Mouse (Mus musculus) kidney, postnatal 4 days (tissue): Measurements from ENCODE around the gene Ednra.

Experiments
- DNase-seq, 2 experiments: peaks; one replicate each; pipeline ENCODE4 v3.0.0; 2021; ENCODE audit warnings: mixed read lengths in 2 of 2

Gene Ednra

GRCm38 (mm10) chr8:77724046-77724930, at the start of gene Ednra:
Gene Ednra (minus strand): TSS chr8:77724464.
- DNase-seq: peak; percentile 80 to 86

- DNase-seq: no peak
These were observed 49.6 kb upstream of the Ednra start for GRCm38 (mm10) chr8:77773831-77774230.

GRCm38 (mm10) chr8:77773256-77773655, 49.0 kb upstream of the Ednra start:
- no peak for DNase-seq

- peak; percentile 39 to 47 for DNase-seq
These were observed 48.1 kb upstream of the Ednra start for GRCm38 (mm10) chr8:77772210-77772886.

- DNase-seq: no peak
These were observed 46.7 kb upstream of the Ednra start for GRCm38 (mm10) chr8:77770966-77771365.

GRCm38 (mm10) chr8:77768916-77769315, 44.7 kb upstream of the Ednra start:
- DNase-seq: no peak

- DNase-seq: peak; percentile 25 to 52
These were observed 40.0 kb upstream of the Ednra start for GRCm38 (mm10) chr8:77764253-77764652.

GRCm38 (mm10) chr8:77762967-77763366, 38.7 kb upstream of the Ednra start:
- no peak for DNase-seq

- DNase-seq: no peak
These were observed 31.2 kb upstream of the Ednra start for GRCm38 (mm10) chr8:77755441-77755840.

GRCm38 (mm10) chr8:77753796-77754195, 29.5 kb upstream of the Ednra start:
- no peak for DNase-seq

GRCm38 (mm10) chr8:77752041-77752440, 27.8 kb upstream of the Ednra start:
- DNase-seq: no peak

GRCm38 (mm10) chr8:77750407-77750806, 26.1 kb upstream of the Ednra start:
- DNase-seq: no peak

- DNase-seq: no peak
These were observed 20.2 kb upstream of the Ednra start for GRCm38 (mm10) chr8:77744476-77744875.

- no peak for DNase-seq
These were observed 18.1 kb upstream of the Ednra start for GRCm38 (mm10) chr8:77742395-77742794.

GRCm38 (mm10) chr8:77741050-77741777, 16.9 kb upstream of the Ednra start:
- no peak for DNase-seq

- no peak for DNase-seq
These were observed 14.2 kb upstream of the Ednra start for GRCm38 (mm10) chr8:77738419-77738818.

- no peak for DNase-seq
These were observed 13.1 kb upstream of the Ednra start for GRCm38 (mm10) chr8:77737327-77737726.

- no peak for DNase-seq
These were observed 9.5 kb upstream of the Ednra start for GRCm38 (mm10) chr8:77733792-77734191.

- no peak for DNase-seq
These were observed 8.7 kb upstream of the Ednra start for GRCm38 (mm10) chr8:77732964-77733363.

- DNase-seq: no peak
These were observed 1.1 kb upstream of the Ednra start for GRCm38 (mm10) chr8:77725406-77725805.

GRCm38 (mm10) chr8:77723534-77724045, 674 bp downstream of the Ednra start:
- DNase-seq: no peak

- no peak for DNase-seq
These were observed 1.2 kb downstream of the Ednra start for GRCm38 (mm10) chr8:77723018-77723417.

- DNase-seq: no peak
These were observed 5.3 kb downstream of the Ednra start for GRCm38 (mm10) chr8:77718933-77719332.
